Mouse (Mus musculus) neural tube, embryonic 14.5 days (tissue): ENCODE measurements at regions not wholly inside any gene's neighbourhood (a gene's known extent, or its start where the extent isn't known, plus 50 kb on each side); places are given as distances from the start of the nearest gene placed in this dataset.

Experiments used
- ATAC-seq: fragments of 200-750 bp; cut with Nextera tagmentation; 2 replicates; pipeline ENCODE4 v1.8.0; 2017; ENCODE audit warnings: low read depth, mild to moderate bottlenecking, moderate TSS enrichment, moderate library complexity
- H3K27ac ChIP-seq: fragments of 300-500 bp; sonication (generic); 2 replicates; pipeline ENCODE4 v1.5.1; 2014; ENCODE audit warnings: low read depth, mild to moderate bottlenecking, control low read depth, low read length, moderate library complexity, mixed read lengths
- H3K27me3 ChIP-seq: fragments of 300-500 bp; sonication (generic); 2 replicates; pipeline ENCODE4 v1.6.1; 2014; ENCODE audit warnings: low read length; ENCODE audit not compliant: control insufficient read depth, insufficient read depth
- H3K36me3 ChIP-seq: fragments of 300-500 bp; sonication (generic); 2 replicates; pipeline ENCODE4 v1.6.1; 2014; ENCODE audit warnings: low read length, mixed read lengths; ENCODE audit not compliant: control insufficient read depth, insufficient read depth
- H3K4me1 ChIP-seq: fragments of 300-500 bp; sonication (generic); 2 replicates; pipeline ENCODE4 v1.6.1; 2014; ENCODE audit warnings: low read length; ENCODE audit not compliant: control insufficient read depth, insufficient read depth
- H3K4me2 ChIP-seq: fragments of 300-500 bp; sonication (generic); 2 replicates; pipeline ENCODE4 v1.6.1; 2014; ENCODE audit warnings: mild to moderate bottlenecking, low read depth, low read length, control low read depth
- H3K4me3 ChIP-seq: fragments of 300-500 bp; sonication (generic); 2 replicates; pipeline ENCODE4 v1.5.1; 2014; ENCODE audit warnings: low read depth, low read length, control low read depth, mixed read lengths
- H3K9ac ChIP-seq: fragments of 300-500 bp; sonication (generic); replicated peaks from 2 replicates; pipeline ENCODE4 v1.6.1; 2014; ENCODE audit warnings: low read depth, mild to moderate bottlenecking, control low read depth, low read length, mixed read lengths
- H3K9me3 ChIP-seq: fragments of 300-500 bp; sonication (generic); 2 replicates; pipeline ENCODE4 v1.6.1; 2016; ENCODE audit warnings: low read length; ENCODE audit not compliant: control insufficient read depth
- WGBS: fragments of 180-500 bp; shearing (Covaris S2); extraction: QIAGEN DNeasy Blood & Tissue Kit; methylation state at CpG from one replicate; pipeline ENCODE4 v1.1.7; 2014; 5-methylcytosine and 5-hydroxymethylcytosine counted together

DNA sequence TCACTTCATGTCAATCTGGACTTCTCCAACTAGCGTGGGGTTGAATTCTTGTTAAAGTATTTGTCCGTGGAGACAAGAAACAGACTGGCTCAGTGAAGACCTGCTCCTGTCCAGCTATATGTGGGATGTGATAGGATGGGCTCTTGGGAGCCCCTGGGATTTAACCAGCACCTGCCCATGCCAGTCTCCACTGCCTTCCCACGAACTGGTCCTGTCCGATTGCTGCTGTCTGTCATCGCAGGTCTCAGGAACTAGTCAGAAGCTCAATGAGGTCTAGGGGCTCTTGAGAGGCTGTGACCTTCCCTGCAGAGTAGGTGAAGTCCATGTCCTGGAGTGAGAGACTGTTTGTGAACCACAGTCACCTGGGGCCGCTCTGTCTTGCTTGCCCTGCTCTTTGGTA, 62.8 kb upstream of the Lrpap1 start:
- Histone ChIP-seq H3K4me2 (no peak overlapping the region), H3K27ac (no peak overlapping the region), H3K36me3 (no peaks in the 10 kb centered on the region), H3K9me3 (no peaks in the 10 kb centered on the region), H3K4me3 (no peak overlapping the region), H3K9ac (no peak overlapping the region), H3K27me3 (no peaks in the 10 kb centered on the region), H3K4me1 (no peaks in the 10 kb centered on the region; the same call in 1 of the 2 replicates)
- WGBS: 92% methylated on average over 6 of the region's 6 CpGs
- no peak for ATAC-seq

DNA sequence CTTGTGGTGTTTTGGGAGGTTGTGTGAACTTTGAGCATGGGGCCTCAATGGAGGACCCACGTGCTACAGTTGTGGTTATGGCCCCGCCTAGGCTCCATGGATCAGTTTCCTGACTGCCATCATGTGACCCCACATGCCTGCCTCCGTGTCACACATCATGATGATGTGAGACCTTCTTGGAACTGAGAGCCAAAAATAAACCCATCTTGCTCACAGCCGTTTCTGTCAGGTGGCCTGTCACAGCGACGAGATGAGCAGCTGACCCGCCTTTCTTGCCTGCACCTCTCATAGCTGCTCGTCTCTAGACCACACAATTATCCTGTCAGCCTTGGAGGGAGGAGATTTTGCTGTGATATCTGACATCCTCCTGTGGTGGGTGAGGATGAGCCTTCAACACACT, 60.4 kb upstream of the Lrpap1 start:
- H3K27me3 ChIP-seq: no peaks in the 10 kb centered on the region
- no peaks in the 10 kb centered on the region for H3K36me3 ChIP-seq
- H3K4me1 ChIP-seq: no peaks in the 10 kb centered on the region
- H3K9me3 ChIP-seq: no peaks in the 10 kb centered on the region
- H3K27ac ChIP-seq: no peak overlapping the region
- no peak overlapping the region for H3K9ac ChIP-seq
- no peak overlapping the region for H3K4me2 ChIP-seq
- 85% methylated on average over 8 of the region's 8 CpGs for WGBS
- ATAC-seq: no peak
- no peak overlapping the region for H3K4me3 ChIP-seq

DNA sequence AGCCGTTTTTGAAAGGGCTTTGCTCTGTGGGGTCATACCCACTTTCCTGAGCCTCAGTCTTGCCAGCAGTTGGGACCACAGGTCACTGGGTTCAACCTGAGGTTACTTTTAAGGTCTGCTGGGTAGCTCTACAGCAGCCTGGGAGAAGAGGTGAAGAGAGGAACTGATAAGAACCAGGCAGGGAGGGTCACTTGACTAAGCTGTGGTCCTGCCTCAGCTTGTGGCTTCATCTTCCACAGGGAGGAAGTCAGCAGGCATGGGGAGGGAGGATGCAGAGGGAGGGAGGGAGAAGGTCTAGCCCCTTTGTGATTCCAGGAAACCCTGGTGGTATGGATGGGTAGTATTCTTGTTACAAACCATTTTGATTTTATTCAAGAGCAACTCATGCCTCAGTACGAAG, 59.9 kb upstream of the Lrpap1 start:
- no peak overlapping the region for H3K4me2 ChIP-seq
- H3K27ac ChIP-seq: no peak overlapping the region
- no peak overlapping the region for H3K9ac ChIP-seq
- H3K9me3 ChIP-seq: no peaks in the 10 kb centered on the region
- no peak for ATAC-seq
- no peaks in the 10 kb centered on the region for H3K4me1 ChIP-seq
- WGBS: 74% methylated on average over 2 of the region's 2 CpGs
- H3K4me3 ChIP-seq: no peak overlapping the region
- no peaks in the 10 kb centered on the region for H3K27me3 ChIP-seq
- no peaks in the 10 kb centered on the region for H3K36me3 ChIP-seq

DNA sequence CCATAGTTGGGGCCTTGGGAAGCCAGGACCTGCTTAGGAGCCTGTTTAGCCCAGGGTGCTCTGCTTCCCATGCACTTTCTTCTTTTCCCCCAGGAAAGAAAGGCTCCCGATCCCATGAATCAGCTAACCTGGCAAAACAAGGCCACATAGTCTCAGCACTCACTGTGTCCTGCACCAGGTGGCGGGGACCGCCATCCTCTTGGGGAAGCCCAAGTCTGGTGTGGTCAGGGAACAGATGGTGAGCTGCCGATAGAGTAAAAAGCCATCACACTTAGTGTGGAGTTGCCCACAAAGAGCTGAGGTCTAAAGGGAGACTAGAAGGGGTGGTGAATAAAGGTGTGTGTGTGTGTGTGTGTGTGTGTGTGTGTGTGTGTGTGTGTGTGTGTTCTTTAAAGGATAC, 57.0 kb upstream of the Lrpap1 start:
- no peaks in the 10 kb centered on the region for H3K36me3 ChIP-seq
- ATAC-seq: no peak
- no peaks in the 10 kb centered on the region for H3K9me3 ChIP-seq
- H3K27ac ChIP-seq: no peak overlapping the region
- H3K4me3 ChIP-seq: no peak overlapping the region
- no peaks in the 10 kb centered on the region for H3K27me3 ChIP-seq
- whole genome bisulfite sequencing: 92% methylated on average over 4 of the region's 4 CpGs
- H3K4me2 ChIP-seq: no peak overlapping the region
- H3K4me1 ChIP-seq: peaks cover 10% of the 10 kb centered on the region; the same call in 1 of the 2 replicates
- no peak overlapping the region for H3K9ac ChIP-seq

DNA sequence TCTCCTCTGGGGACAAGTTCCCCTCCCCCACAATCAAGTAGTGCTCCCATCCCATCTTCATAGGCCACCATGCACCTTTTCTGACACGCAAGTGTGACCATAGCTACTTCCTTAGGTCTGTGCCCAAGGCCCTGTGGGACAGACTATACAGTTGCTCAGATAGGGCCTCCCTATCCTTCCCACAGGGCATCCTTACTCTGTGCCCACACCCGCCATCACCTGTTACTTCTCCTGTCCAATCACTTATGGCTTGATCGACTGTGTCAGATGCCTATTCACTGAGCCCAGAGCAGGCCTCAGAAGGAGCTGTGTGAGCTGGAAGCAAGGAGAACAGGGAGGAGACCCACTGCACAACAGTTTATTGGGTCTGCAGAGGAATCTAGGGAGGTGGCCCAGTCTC, 56.6 kb upstream of the Lrpap1 start:
- Histone ChIP-seq H3K36me3 (no peaks in the 10 kb centered on the region), H3K9ac (no peak overlapping the region), H3K4me3 (no peak overlapping the region), H3K27ac (no peak overlapping the region), H3K9me3 (no peaks in the 10 kb centered on the region), H3K4me2 (no peak overlapping the region), H3K27me3 (no peaks in the 10 kb centered on the region), H3K4me1 (peaks cover 10% of the 10 kb centered on the region; the same call in 1 of the 2 replicates)
- 91% methylated on average over 3 of the region's 3 CpGs for WGBS
- no peak for ATAC-seq

DNA sequence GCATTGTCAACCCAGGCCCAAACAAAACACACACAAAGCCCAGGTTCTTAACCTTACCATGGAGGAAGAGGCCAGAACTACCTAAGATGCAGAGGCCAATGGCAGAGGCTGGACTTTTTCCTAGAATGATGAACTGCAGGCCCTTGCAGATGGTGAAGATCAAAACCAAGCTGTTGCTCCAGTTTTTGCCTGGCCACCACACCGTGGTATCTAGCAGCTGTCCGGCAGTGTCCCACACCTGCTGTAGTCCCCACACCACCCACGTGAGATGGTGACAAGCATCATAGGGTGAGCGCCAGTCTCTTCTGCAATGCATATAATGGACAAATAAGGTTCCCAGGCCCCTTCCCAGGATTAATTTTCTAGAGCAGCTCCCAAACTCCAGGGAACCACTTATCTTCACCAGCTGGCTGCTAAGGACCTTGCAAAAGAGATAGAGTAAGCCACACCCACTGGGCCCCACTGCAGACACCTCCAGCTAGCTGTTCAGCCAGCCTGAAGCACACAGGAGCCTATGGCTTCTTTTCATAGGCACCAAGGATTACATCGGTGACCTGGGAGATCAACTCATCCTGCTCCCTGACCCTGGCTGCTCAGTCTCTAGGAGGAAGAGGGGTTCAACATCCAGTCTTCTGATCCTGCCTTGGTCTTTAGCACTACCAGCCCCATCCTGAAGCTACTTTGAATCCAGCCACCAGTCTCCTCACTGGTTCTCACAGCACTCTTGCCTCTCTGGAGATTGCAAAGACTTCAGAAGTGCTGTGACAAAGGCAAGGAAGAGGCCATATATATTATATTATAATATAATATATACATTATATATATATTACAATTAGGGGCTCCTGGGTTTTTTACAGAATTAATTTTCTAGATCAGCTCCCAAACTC, 55.6 kb upstream of the Lrpap1 start:
- no peak for ATAC-seq
- WGBS: 89% methylated on average over 5 of the region's 5 CpGs
- H3K4me1 ChIP-seq: peaks cover 10% of the 10 kb centered on the region; the same call in 1 of the 2 replicates
- H3K27me3 ChIP-seq: no peaks in the 10 kb centered on the region
- no peak overlapping the region for H3K4me2 ChIP-seq
- no peaks in the 10 kb centered on the region for H3K36me3 ChIP-seq
- H3K4me3 ChIP-seq: no peak overlapping the region
- no peak overlapping the region for H3K27ac ChIP-seq
- H3K9me3 ChIP-seq: no peaks in the 10 kb centered on the region
- no peak overlapping the region for H3K9ac ChIP-seq

DNA sequence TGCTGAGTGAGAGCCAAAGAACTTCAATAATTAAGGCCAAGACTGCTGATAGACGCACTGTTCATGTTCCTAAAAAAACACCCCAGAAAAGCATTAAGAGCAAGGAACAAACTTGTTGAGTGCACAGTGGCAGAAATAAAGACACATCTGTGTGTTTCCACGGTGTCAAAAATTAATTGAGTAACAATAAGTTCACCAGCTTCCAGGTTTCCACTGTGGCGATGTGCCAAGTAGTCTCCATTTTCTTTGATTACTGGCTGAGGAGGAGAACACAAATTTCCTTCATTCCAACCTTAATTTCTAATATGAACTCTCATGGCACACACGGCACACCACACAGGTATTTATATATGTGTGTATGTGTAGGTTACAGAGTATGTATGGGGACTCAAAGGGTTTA, 54.3 kb upstream of the Lrpap1 start:
- Histone ChIP-seq H3K27me3 (no peaks in the 10 kb centered on the region), H3K9ac (no peak overlapping the region), H3K27ac (no peak overlapping the region), H3K4me3 (no peak overlapping the region), H3K9me3 (no peaks in the 10 kb centered on the region), H3K4me1 (peaks cover 10% of the 10 kb centered on the region; the same call in 1 of the 2 replicates), H3K36me3 (no peaks in the 10 kb centered on the region), H3K4me2 (no peak overlapping the region)
- ATAC-seq: no peak
- WGBS: 79% methylated on average over 4 of the region's 4 CpGs

DNA sequence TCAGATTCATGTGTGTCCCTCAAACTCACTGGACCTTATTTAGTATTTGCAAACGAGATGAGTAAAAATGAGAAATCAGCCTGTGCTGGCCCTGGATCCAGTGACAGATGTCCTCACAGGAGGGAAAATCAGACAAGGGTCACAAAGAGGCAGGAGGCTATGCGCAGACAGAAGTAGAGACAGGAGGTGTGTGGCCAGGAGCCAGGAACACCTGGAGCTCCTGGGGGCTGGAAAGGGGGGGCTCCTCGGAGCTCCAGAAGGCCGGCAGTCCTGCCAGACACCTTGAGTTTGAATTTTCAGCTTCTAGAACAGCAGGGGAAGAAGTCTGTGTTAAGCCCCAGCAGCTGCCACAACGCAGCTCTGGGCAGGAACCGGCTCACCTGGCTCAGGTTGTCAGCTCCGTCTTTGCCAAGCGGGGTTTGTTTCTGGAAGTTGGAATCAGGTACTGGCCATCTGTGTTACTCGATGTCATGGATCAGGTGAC, 53.7 kb upstream of the Lrpap1 start:
- ATAC-seq: no peak
- Histone ChIP-seq H3K36me3 (no peaks in the 10 kb centered on the region), H3K9ac (no peak overlapping the region), H3K9me3 (no peaks in the 10 kb centered on the region), H3K27ac (no peak overlapping the region), H3K4me1 (peaks cover 10% of the 10 kb centered on the region; the same call in 1 of the 2 replicates), H3K4me2 (no peak overlapping the region), H3K4me3 (no peak overlapping the region), H3K27me3 (no peaks in the 10 kb centered on the region)
- WGBS: 63% methylated on average over 9 of the region's 9 CpGs

DNA sequence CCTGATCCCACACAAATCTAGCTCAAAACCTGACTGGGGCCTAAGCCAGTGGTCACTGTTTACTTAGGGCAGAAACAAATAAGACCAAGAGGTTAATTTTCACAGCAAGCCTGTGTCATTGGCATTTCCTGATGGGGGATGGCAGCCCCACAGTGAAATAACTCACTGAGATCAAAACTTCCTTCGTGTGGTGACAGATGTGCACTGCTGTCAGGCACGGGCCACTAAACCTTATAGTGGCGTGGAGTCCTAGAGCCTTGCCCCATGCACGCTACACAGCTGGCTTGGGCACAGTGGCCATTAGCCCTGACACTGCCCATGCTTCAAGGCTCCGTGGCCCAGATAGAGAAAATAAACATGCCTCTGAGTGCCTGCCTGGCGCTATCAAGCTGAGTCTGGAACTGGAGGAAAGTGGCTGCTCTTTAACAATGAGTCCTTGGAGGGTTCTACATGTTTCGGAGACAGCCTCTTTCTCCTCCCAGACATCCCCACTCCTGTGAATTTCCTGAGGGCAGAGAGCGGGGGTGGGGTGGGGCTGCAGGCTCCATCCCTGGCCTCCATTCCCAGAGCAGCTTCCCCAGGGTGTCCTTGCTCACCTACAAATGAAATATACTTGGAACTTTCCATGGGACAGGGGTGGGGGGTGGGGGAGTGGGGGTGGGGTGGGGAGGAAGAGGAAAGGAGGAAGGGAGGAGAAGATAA, 52.9 kb upstream of the Lrpap1 start:
- no peaks in the 10 kb centered on the region for H3K36me3 ChIP-seq
- 41% methylated on average over 8 of the region's 8 CpGs for WGBS
- H3K9me3 ChIP-seq: no peaks in the 10 kb centered on the region
- H3K4me2 ChIP-seq: no peak overlapping the region
- H3K4me3 ChIP-seq: no peak overlapping the region
- peaks cover 10% of the 10 kb centered on the region; the same call in 1 of the 2 replicates for H3K4me1 ChIP-seq
- no peak for ATAC-seq
- no peak overlapping the region for H3K27ac ChIP-seq
- no peaks in the 10 kb centered on the region for H3K27me3 ChIP-seq
- no peak overlapping the region for H3K9ac ChIP-seq
